Mouse (Mus musculus): ENCODE results near the gene Naa35.

DNA sequence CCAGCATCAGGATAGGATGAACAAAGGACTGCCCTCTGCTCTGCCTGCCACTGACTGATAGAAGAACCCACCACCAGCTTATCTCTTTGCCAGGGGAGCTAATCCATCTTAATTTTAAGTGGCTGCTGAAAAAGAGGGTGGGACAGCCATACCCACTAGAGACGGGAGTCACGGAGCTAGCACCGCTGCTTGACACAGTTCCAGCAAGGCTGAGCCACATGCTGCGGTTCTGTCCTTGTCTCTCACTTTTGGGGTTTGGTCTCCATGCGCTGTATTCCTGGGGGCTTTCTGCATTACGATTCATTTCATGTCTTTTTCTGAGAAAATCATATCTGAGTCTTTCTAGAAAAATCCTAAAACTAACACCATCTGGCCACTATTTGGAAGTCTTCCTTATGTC is 14.0 kb upstream of the Naa35 start:
- TF ChIP-seq GATA1 (IDR thresholded peaks at IDR 0.05; ENCODE audit: borderline replicate concordance, low read length) = no peak
- TF ChIP-seq FLI1 (IDR thresholded peaks at IDR 0.05; ENCODE audit: low read length) = no peak
